Mouse (Mus musculus) heart, adult 2 months (tissue): ENCODE results near the gene Rab8b. TPM values are rescaled to one million over a fixed set of nuclear protein-coding genes. Genes with fewer than 3 reads are reported as not detected.
"Not testable (repeated sequence)": the region's sequence is repeated elsewhere in the genome, so short reads cannot be mapped to it uniquely, and the experiment has no call there.

Source experiments
- DNase-seq, 2 experiments: peaks; one replicate each; pipeline ENCODE4 v3.0.0; 2021
- H3K27ac ChIP-seq: fragments of 200-600 bp; 2 replicates; pipeline ENCODE4 v1.8.1; 2022
- H3K27me3 ChIP-seq: fragments of 200-500 bp; 2 replicates; pipeline ENCODE4 v1.6.1; 2012; ENCODE audit warnings: mild to moderate bottlenecking, low read length, inconsistent platforms, mixed read lengths; ENCODE audit not compliant: control insufficient read depth, insufficient read depth
- H3K36me3 ChIP-seq: fragments of 200-500 bp; 2 replicates; pipeline ENCODE4 v1.6.1; 2012; ENCODE audit warnings: low read length, inconsistent platforms; ENCODE audit not compliant: control insufficient read depth, insufficient read depth
- H3K4me1 ChIP-seq: fragments of 200-500 bp; 2 replicates; pipeline ENCODE4 v1.6.1; 2011; ENCODE audit warnings: low read length; ENCODE audit not compliant: control insufficient read depth, insufficient read depth
- H3K4me3 ChIP-seq: fragments of 200-600 bp; 2 replicates; pipeline ENCODE4 v1.8.1; 2022
- H3K79me2 ChIP-seq: fragments of 200-500 bp; replicated peaks from 2 replicates; pipeline ENCODE4 v1.6.1; 2012; ENCODE audit warnings: mild to moderate bottlenecking, inconsistent platforms, low read length, moderate library complexity, mixed read lengths; ENCODE audit not compliant: control insufficient read depth, insufficient read depth
- H3K9ac ChIP-seq: fragments of 200-500 bp; 2 replicates; pipeline ENCODE4 v1.6.1; 2012; ENCODE audit warnings: low read depth, mild to moderate bottlenecking, control low read depth, inconsistent platforms, low read length, mixed read lengths
- CTCF ChIP-seq: fragments of 200-600 bp; IDR thresholded peaks from 2 replicates; pipeline ENCODE4 v1.8.1; 2022; ENCODE audit warnings: antibody characterized with exemption, mild to moderate bottlenecking, moderate library complexity
- EP300 ChIP-seq: fragments of 200-500 bp; IDR thresholded peaks from 2 replicates; pipeline ENCODE4 v1.6.1; 2011; ENCODE audit warnings: low read depth, low read length, control low read depth; ENCODE audit not compliant: insufficient read depth
- POLR2A ChIP-seq: fragments of 200-500 bp; IDR thresholded peaks from 2 replicates; pipeline ENCODE4 v1.6.1; 2011; ENCODE audit warnings: mild to moderate bottlenecking, low read depth, low read length, control low read depth; ENCODE audit not compliant: insufficient read depth
- WGBS: fragments of 180-500 bp; shearing (Covaris S2); methylation state at CpG from one replicate; pipeline ENCODE4 v1.1.7; 2018; 5-methylcytosine and 5-hydroxymethylcytosine counted together
- intact Hi-C: fragments of 180-260 bp; cut with DNase I; formaldehyde crosslinking; loops from one replicate; pipeline ENCODE4 v1.15.1; 2025
- polyA plus RNA-seq: library from polyadenylated mRNA; depleted of rRNA; stranded (reverse); fragments of >200 nt; gene quantifications from 2 replicates; pipeline ENCODE4 v1.2.3, GENCODE M21; 2012
- total RNA-seq, 2 experiments: library from RNA; stranded (reverse); gene quantifications; 2 replicates each; pipeline ENCODE4 v1.2.3; 2021

The Rab8b gene
- total and polyA plus RNA-seq, 3 experiments: 5.5 to 9.8 (median 8.5) TPM

DNA sequence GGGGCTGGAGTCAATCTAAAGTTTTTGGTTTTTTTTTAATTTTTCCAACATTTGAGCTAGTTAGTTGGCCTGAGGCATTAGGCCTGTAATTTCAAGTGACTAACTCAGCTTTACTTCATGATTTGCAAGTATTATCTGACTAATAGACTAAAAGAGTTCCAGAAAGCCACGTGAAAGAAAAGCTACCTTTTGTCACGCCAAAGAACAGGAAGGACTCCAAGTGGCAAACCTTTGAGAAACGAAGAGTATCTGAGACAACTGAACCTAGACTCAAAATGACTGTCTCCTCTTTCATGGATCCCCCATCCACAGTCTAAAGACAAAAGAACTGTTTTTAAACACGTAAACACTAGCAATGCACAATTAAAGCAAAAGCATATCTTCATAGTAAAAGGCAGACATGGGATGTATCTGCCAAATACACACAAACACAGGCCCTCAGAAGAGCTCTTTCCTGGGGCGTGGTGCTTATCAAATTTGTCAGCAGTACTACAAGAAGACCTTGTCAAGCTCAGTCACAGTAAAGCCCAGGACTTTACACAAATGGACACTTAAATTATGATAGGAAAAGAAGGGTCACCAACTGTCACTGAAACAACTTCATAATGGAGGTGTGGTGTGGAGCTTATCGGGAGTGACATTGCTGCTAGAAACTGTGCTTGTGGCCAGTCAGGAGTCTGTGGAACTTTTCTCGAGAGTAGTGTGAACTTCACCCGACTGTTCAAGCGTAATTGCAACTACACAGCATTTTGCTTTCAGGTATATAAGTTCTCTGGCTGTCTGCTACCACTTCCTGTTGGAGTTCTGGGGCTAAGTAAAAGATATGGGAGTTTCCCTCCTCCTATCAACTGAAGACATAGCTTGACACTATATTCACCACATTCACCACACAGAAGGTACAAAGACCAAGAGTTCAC lies 3.4 kb downstream of the Rab8b start:
- WGBS: 50% methylated on average over 9 of the region's 9 CpGs
- Histone ChIP-seq H3K4me1 (peaks cover 19% of the 10 kb centered on the region), H3K9ac (no peak overlapping the region), H3K4me3 (no peak overlapping the region), H3K27ac (peak overlapping the region; percentile 52), H3K27me3 (no peaks in the 10 kb centered on the region), H3K36me3 (peaks cover 24% of the 10 kb centered on the region), H3K79me2 (peaks cover 3% of the 10 kb centered on the region; the same call in 1 of the 2 replicates)
- TF ChIP-seq EP300 (no peak), POLR2A (no peak)
- intact Hi-C loops: loop anchor here (5.0 kb wide), 1 partner anchor 39 kb away; no protein-coding TSS in a partner anchor
- no peak for DNase-seq

DNA sequence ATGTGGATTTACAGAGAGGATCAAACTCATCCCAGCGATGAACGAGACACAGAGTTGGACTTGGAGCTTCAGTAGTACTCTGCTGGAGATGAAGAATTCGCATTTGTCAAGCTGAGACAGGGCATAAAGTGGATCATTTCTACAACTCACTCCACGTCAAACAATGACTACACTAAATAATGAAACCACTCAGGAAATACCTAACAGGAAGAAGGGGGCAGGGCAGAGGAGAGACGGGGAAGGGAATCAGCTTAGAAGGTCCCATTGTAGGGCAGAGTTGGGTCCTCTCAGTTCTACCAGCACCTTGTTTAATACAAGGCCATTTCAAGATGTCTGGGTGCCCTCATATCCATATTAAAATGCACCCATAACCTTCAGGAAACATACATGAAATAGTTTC lies 4.1 kb downstream of the Rab8b start:
- no peak overlapping the region; the same call in 1 of the 2 replicates for H3K9ac ChIP-seq
- DNase-seq: no peak
- peaks cover 3% of the 10 kb centered on the region; the same call in 1 of the 2 replicates for H3K79me2 ChIP-seq
- no peaks in the 10 kb centered on the region for H3K27me3 ChIP-seq
- H3K4me3 ChIP-seq: no peak overlapping the region
- WGBS: 52% methylated on average over 5 of the region's 5 CpGs
- H3K27ac ChIP-seq: peak overlapping the region; percentile 52
- no peak for TF ChIP-seq CTCF
- TF ChIP-seq EP300: no peak
- no peak for TF ChIP-seq POLR2A
- intact Hi-C loops: loop anchor here (5.0 kb wide), 1 partner anchor 38 kb away; no protein-coding TSS in a partner anchor
- H3K4me1 ChIP-seq: peaks cover 19% of the 10 kb centered on the region
- H3K36me3 ChIP-seq: peaks cover 24% of the 10 kb centered on the region

DNA sequence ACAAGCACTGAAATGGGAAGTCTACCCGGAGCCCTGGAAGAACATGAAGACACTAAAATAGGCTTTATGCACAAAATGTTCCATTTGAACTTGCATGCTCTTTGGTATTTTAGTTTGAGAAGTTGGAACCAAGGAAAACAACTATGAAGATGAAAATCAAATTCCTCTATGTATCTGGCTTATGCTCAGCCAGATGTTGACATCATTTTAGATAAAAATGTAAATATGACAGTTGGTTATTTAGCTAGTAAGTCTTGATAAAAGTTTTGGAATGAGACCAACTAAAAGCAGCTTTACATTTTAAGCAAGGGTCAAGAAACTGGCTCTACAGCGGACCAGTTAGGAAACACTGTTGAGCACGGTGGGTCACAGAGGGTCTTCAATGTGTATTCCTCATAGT lies 4.9 kb downstream of the Rab8b start:
- WGBS: 83% methylated on average over 3 of the region's 3 CpGs
- intact Hi-C loops: no loop called here
- Histone ChIP-seq H3K27ac (peak overlapping the region; percentile 52), H3K4me1 (peaks cover 18% of the 10 kb centered on the region), H3K79me2 (peaks cover 5% of the 10 kb centered on the region; the same call in 1 of the 2 replicates), H3K36me3 (peaks cover 24% of the 10 kb centered on the region), H3K27me3 (no peaks in the 10 kb centered on the region), H3K4me3 (no peak overlapping the region), H3K9ac (no peak overlapping the region)
- no peak for TF ChIP-seq CTCF
- no peak for TF ChIP-seq EP300
- no peak for TF ChIP-seq POLR2A
- DNase-seq: no peak

DNA sequence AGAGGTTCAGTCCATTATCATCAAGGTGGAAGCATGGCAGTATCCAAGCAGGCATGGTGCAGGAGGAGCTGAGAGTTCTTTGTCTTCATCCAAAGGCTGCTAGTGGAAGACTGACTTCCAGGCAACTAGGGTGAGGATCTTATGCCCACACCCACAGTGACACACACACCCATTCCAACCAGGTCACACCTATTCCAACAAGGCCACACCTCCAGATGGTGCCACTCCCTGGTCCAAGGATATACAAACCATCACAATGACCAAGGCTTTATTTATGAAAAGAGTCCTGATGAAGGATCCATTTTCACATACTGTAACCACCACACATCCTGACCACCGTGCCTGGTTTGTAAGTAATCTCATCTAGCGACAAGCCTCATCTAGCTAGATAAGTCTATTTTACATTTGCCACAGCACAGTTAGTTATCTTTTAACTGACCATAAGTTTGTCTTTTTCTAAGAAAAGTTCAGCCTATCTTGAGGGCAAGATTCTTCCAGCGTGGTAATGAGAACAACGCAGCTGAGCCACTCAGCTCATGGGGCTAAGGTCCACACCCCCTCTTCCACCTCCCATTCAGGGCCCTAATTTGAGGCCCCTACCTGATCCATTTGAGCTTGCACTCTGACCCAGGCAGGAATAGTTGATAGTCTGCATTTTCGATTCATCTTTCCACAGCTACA lies 6.1 kb downstream of the Rab8b start:
- H3K9ac ChIP-seq, H3K27ac ChIP-seq, H3K27me3 ChIP-seq, H3K4me3 ChIP-seq, intact Hi-C loops, DNase-seq, H3K79me2 ChIP-seq: not testable (repeated sequence)
- 86% methylated on average over 5 of the region's 5 CpGs for WGBS
- peaks cover 15% of the 10 kb centered on the region for H3K4me1 ChIP-seq
- peaks cover 24% of the 10 kb centered on the region for H3K36me3 ChIP-seq

DNA sequence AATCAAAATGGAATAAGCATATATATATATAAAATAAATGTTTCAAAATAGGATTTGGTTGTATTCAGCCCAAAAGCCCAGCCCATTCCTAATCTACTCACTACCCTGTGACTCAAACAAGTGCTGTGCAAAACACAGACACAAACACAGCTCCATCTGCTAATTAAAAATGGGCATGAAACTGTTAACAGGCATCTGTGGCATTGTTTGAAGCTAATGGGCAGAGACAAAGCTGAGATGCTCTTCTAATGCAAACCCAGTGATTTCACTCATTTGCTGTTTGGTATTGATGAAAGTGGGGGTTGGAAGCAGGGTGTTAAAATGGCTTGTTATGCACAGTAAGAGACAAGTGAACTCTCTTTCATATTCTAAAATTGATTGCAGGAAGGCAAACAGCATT lies 7.2 kb downstream of the Rab8b start:
- intact Hi-C loops: no loop called here
- Histone ChIP-seq H3K4me1 (peaks cover 14% of the 10 kb centered on the region), H3K36me3 (peaks cover 15% of the 10 kb centered on the region), H3K4me3 (no peak overlapping the region), H3K79me2 (peaks cover 5% of the 10 kb centered on the region; the same call in 1 of the 2 replicates), H3K27ac (no peak overlapping the region), H3K9ac (no peak overlapping the region), H3K27me3 (no peaks in the 10 kb centered on the region)
- TF ChIP-seq CTCF (no peak), POLR2A (no peak), EP300 (no peak)
- DNase-seq: no peak

DNA sequence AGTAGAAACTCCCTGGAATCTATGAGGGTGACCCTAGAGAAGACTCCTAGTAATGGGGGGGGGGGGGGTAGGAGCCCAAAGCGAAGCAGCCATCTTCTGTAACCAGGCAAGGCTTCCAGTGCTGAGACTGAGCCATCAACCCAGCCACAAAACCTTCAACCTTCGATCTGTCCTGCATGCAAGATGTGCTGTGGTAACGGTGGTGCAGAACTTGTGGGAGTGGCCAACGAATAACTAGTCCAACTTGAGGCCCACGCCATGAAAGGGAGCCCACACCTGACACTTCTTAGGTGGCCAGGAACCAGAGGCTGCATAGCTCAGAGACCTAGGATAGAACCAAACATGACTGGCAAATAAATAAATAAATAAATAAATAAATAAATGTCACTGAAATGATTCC lies 8.8 kb downstream of the Rab8b start:
- H3K27me3 ChIP-seq: no peaks in the 10 kb centered on the region
- DNase-seq: no peak
- H3K36me3 ChIP-seq: peaks cover 8% of the 10 kb centered on the region
- no peak overlapping the region for H3K27ac ChIP-seq
- 98% methylated on average over 5 of the region's 5 CpGs for whole genome bisulfite sequencing
- no peak for TF ChIP-seq POLR2A
- TF ChIP-seq EP300: no peak
- TF ChIP-seq CTCF: no peak
- peaks cover 5% of the 10 kb centered on the region; the same call in 1 of the 2 replicates for H3K79me2 ChIP-seq
- H3K4me3 ChIP-seq: no peak overlapping the region
- peaks cover 15% of the 10 kb centered on the region for H3K4me1 ChIP-seq
- no peak overlapping the region for H3K9ac ChIP-seq
- intact Hi-C loops: no loop called here
